Mouse (Mus musculus): ENCODE measurements around the gene Kctd13.

DNA sequence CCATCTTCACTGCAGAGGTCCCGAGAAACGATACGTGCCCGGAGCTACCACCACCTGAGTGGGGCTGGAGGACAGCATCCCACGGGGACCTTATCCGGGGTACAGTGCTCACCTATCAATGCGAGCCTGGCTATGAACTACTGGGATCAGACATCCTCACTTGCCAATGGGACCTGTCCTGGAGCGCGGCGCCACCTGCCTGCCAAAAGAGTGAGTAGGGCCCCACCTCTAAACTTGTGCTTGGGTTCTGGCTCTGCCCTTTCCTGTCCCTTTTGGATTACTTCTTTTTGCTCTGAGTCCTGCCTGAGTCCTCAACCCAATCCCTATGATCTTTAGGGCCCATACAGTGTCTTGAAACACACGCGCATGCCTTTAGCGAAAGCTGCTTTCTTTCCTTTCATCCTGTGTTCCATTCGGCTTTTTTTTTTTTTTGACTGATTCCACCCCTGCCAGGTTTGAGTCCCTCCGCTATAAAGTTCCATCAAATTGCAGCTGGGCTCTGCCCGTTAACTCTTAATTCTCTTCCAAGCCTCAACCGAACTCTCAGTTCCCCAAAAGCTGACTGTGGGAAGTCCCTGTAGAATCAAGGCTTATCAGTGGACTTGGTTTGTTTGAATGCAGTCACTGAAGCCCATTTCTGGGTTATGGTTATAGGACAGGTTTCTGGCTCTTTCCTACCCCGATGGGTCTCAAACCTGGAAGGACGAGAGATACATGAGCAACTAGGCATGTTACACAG lies 35.0 kb downstream of the Kctd13 start:
- TF ChIP-seq CTCF (IDR thresholded peaks at IDR 0.05; ENCODE audit: low read depth) (peak; percentile 75), EP300 (IDR thresholded peaks at IDR 0.05; ENCODE audit: low read depth) (no peak)
